Mouse (Mus musculus) thymus, postnatal 0 days (tissue): ENCODE data around the gene Trpm8. TPM values are rescaled to one million over a fixed set of nuclear protein-coding genes. Genes with fewer than 3 reads are reported as not detected.

Experiments
- DNase-seq: peaks from one replicate; pipeline ENCODE4 v3.0.0-alpha.2; 2015; ENCODE audit warnings: low spot score
- polyA plus RNA-seq: library from polyadenylated mRNA; unstranded; fragments of >200 nt; fragmentation: Nextera tagmentation; extraction: Ambion mirVana; gene quantifications from 2 replicates; pipeline ENCODE4 v1.2.1, GENCODE M21; 2015

Gene Trpm8
- polyA plus RNA-seq, 1 experiment from 2014 or later = not detected

- no peak for DNase-seq
Observed at GRCm38 (mm10) chr1:88246386-88246785, 31.1 kb upstream of the Trpm8 start.

GRCm38 (mm10) chr1:88247660-88248059, 29.8 kb upstream of the Trpm8 start:
- no peak for DNase-seq

DNA sequence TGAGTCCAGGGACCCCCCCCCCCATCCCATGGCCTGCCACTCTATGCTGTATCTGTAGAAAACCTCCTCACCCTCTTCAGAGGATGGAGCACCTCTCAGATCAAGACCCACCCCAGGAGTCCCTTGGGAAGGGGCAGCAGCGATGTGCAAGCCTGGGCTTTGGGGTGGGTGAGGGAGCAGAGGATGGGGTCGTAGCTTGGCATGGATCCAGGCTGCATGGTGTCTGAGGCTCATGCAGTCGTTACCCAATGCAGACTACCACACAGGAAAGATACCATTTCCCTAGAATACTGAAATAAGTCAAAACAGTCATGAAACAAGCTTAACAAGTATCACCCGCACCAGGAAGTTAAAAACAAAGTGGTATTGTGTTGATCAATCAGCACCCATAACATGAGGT, 28.8 kb upstream of the Trpm8 start:
- no peak for DNase-seq

GRCm38 (mm10) chr1:88249596-88249995, 27.9 kb upstream of the Trpm8 start:
- no peak for DNase-seq

DNA sequence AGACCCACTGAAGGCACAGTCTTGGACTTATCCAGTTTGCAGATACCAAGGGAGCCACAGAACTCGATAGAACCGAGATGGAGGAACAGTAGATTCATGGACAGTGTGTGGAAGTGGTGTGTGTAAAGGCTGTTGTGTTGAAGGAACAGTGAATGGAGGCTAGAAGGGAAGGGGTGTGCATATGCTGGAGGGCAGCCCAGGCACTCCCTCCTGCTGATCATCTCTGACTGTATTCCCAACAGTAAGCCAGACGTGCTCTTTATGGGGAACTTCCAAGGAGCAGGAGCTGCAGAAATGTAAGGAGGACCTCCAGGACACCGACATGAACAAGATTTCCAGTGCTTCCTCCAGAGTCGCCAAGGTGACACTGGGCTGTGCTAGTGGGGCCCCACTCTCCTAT, 27.4 kb upstream of the Trpm8 start:
- no peak for DNase-seq

- no peak for DNase-seq
Observed at GRCm38 (mm10) chr1:88253106-88253505, 24.4 kb upstream of the Trpm8 start.

GRCm38 (mm10) chr1:88253540-88253939, 23.9 kb upstream of the Trpm8 start:
- DNase-seq = no peak

DNA sequence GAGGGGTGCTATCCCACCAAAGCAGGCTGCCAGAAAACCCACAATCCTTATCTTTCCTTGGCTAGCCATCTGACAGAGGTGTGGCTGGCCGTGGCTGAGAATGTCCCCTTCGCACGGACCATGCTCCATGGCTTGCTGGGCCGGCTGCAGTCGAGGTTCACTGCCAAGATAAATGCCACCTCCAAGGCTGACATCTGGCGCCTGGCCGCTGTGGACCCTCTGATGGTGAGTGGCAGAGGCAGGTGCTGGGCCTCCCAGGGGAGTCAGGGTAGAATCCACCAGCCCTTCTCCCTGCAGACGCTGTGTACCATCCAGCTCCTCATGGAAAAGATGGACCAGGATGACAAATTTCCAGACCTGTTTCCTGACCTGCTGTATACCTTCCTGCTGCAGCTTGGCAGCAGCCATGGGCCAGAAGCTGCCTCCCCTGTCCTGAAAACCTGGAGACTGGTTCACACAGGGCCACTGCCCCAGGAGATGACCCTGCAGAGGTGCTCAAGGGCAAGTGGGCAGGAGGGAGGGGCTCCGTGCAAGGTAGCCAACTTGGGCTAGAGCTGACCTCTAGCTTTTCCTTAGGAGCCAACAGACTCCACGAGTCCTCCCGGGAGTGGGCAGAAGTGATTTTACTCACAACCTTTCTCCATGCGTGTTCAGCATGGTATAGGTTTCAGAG, 22.5 kb upstream of the Trpm8 start:
- no peak for DNase-seq

DNA sequence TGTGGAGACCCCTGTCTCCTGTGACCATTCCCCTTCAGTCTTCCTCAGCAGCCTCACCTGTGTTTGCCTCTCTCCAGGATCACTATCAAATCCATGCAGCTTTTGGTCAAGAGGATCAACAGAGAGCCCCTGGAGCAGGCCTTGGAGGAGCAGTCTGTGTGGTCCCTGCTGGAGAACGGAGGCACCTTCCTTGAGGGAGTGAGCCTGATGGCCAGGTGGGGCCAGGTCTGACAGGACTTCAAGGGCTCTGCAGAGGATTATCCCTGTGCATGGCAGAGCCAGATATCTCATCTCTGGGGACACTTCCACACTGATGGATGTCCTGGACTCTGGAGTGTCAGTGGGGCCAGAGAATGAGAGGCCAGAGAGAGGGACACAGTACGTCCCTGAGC, 22.0 kb upstream of the Trpm8 start:
- DNase-seq = no peak

GRCm38 (mm10) chr1:88255989-88256754, 21.3 kb upstream of the Trpm8 start:
- no peak for DNase-seq

DNA sequence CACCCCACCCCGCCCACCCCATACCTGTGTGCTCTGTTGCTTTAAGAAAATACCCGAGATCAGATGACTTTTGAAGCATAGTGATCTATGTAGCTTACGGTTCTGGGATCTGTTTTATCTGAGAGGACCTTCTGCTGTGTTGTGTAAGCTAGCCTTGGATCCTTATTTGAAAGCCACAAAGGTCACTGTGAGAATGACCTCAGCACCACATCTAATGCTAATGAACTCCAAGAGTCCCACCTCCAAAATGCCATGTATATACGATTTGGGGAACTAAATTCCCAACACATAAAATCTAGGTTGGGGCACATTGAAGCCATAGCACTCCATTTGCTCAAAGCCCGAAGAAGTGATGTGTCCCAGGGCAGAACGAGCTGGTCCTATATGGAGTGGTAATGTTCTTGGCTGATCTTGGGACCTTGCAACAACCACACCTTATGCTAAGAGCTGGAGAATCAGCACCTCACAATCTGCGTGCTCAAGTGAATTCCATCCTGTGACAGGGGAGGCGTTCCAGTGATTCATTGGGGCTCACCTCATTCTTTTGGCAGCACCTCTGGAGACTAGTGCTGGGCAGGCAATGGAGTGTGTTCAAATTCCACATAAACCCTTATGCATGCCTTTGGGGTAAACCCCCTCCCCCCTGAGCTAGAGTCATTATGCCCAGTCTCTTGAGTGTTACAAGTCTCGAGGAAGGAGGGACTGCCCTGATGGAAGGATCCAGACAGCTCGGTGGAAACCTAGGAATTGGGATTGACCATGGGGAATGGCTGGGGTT, 20.4 kb upstream of the Trpm8 start:
- DNase-seq = no peak

DNA sequence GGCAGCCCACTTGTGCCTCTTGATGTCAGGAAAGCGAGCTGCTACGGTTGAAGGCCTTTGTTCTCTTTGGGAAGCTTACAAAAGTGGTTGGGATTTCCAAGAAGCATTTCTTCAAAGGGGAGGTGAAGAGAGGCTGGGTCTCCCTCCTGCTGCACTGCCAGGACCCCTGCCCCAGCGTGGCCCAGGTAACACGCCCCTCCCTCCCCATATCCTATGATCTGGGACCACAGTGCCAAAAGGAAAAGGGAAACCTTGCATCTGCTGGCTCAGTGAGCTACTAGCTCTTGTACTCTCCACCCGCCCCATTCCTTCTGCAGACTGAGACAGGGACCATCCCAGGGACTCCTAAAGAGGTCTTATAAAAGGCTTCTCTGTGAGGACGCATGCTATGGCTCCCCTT, 19.8 kb upstream of the Trpm8 start:
- DNase-seq = no peak

- no peak for DNase-seq
Observed at GRCm38 (mm10) chr1:88258361-88258760, 19.1 kb upstream of the Trpm8 start.

GRCm38 (mm10) chr1:88258881-88259642, 18.4 kb upstream of the Trpm8 start:
- no peak for DNase-seq

DNA sequence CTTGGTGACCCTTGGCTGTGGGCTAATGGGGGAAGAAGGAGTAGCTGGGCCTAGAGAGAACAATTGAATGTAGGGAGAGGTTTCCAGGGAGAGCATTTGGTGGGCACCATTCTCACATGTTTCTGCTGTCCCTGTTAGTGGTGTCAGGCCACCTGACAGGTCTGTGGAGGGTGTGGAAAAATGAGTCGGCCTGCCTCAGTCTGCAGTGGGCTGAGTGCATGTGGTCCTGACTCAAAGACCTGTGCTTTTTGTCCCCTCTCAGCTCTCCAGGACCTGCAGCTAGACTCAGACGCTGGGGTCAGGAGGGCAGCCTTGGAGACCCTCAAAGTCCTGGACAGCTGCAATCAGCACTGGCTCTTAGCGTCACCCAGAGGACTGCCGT, 17.8 kb upstream of the Trpm8 start:
- DNase-seq = no peak

- no peak for DNase-seq
Observed at GRCm38 (mm10) chr1:88260114-88260513, 17.3 kb upstream of the Trpm8 start.

DNA sequence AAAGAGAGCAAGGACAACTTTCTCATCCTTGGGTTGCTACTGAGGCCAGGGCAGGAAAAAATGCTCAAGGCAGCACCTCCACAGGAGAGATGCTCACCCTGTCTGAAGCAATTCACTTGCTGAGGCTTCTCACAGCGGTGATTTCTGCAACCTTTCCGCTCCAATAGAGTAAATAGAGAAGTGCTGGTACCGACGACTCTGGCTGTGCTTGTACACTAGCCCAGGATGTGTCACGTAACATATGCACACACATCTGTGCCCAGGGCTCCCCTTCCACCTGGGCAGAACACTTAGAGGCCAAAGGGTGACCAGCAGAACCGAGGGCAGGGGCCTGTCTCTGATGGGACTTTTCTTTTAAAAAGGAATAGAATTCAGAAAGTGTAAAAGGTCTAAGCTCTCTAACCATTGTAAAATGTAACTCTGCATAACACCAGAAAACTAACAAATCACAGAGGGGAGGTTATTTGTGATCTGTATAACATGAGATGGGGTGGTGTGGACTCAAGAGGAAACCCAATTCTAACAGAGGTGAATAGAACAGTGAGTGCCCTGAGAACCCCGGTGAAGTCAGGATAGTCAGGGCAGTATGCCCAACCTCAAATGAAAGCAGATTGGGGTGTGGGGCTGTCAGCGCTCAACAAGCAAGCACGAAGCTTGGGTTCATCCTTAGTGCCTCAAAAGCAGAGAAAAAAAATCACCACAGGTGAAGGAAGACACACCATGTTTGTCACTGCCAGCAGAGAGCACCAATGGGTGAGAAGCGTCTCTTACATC, 16.7 kb upstream of the Trpm8 start:
- DNase-seq = no peak

- DNase-seq = no peak
Observed at GRCm38 (mm10) chr1:88261706-88262105, 15.8 kb upstream of the Trpm8 start.

DNA sequence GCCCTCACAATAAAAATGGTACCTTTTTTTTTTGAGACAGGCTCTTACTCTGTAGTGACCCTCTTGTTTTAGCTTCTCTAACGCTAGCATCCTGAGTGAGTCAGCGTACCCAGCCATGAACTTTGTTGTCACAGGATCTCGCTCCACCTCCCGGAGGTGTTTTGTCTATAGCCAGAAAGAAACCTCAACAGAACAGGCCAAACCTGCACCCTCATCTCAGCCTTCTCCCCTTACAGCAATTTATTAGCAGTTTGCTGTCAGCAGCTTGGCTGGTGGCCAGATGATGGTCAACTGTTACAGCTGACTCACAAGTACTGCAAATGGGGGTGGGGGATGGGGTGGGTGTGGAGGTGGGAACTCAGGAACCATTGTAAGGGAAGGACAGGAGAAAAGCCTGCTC, 15.2 kb upstream of the Trpm8 start:
- no peak for DNase-seq

DNA sequence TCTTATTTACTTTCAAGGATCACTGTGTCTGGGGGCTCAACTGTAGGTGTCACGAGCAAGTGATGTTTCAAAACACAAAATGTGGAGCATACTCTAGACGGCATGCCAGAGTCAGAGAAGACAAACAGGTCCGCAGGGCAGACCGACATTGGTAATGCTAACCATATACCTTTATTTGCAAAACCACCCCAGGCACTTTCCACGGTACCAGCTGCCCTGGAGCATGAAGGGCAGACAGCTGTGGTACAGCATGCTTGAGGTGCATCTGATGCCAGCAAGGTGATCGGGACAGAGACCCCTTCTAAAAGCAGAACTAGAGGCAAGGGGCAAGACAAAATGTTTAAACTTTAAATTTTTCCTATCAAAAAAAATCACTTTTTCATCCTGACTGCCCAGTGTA, 14.5 kb upstream of the Trpm8 start:
- no peak for DNase-seq

GRCm38 (mm10) chr1:88263778-88264177, 13.7 kb upstream of the Trpm8 start:
- no peak for DNase-seq
